Mouse (Mus musculus) adrenal gland, postnatal 0 days (tissue): Measurements from ENCODE around the gene Timp4. TPM values are rescaled to one million over a fixed set of nuclear protein-coding genes. Genes with fewer than 3 reads are reported as not detected.

Experiments
- polyA plus RNA-seq: library from polyadenylated mRNA; unstranded; fragments of >200 nt; fragmentation: Nextera tagmentation; extraction: Ambion mirVana; gene quantifications from 2 replicates; pipeline ENCODE4 v1.2.1, GENCODE M21; 2015

Timp4 gene
- polyA plus RNA-seq = 0.66 and 1.1 TPM in 2 replicates

DNA sequence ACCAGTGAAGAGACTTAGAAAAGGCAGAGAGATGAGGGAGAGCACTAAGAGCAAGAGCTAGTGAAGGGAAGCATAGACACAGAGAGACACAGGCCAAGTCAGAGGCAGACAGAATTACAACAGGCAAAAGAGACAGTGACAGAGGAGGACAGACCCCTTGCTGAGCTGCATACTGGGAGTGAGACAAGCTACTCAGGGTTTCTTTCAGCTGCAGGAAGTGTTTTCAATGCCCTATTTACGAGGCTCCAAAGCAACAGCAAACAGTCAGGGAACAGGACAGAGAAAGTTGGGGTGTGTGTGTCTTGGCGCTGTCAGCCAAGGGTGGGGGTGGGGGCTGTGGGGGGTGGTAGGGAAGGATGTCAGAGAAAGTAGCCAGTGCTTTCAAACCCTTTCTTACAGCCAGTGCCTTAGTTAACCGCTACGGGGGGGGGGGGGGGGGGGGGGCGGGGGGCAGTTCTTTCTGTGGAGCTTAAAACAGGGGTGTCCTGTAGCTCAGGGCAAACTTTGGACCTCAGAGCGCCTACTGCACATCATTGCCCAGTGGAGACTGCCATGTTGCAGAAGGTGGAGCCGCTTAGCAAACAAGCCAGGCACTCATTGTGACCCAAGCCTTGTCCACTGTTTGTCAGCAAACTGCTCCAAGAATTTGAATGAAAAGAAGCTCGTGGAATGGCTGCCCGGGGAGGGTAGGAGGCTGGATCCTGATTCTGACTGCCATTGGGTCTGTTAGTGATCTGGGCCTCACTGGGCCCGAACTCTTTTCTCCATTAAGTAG is at the start of gene Timp4:
Timp4 (minus strand) TSS at position 107 of the 775 bp plus-strand sequence.

GRCm38 (mm10) chr6:115227043-115227442 is 25.0 kb downstream of the Timp4 start, which contains the start of gene Gm17482:
Gene Gm17482, plus strand, starts transcription at chr6:115227343.

Other genes with a start within 250 kb of the Timp4 start
- 22.0 and 34.1 TPM in 2 replicates for gene Tamm41, start 214.3 kb downstream of the Timp4 start, polyA plus RNA-seq
- gene Syn2, start 117.3 kb downstream of the Timp4 start, polyA plus RNA-seq = 25.4 and 74.6 TPM in 2 replicates
- gene Gm17482, start 24.9 kb downstream of the Timp4 start, polyA plus RNA-seq = not detected in 2 replicates
- 2.4 and 3.5 TPM in 2 replicates for gene Pparg, start 108.7 kb upstream of the Timp4 start, polyA plus RNA-seq